Mouse (Mus musculus) MEL (cell line): Measurements from ENCODE around the gene Ppp1r32.

ENCODE experiments used
- BHLHE40 ChIP-seq: IDR thresholded peaks from 2 replicates; pipeline ENCODE4 v1.6.1; 2012; ENCODE audit warnings: low read depth, mild to moderate bottlenecking, inconsistent platforms, low read length, improper control_type of control experiment, borderline replicate concordance
- CHD2 ChIP-seq: IDR thresholded peaks from 2 replicates; pipeline ENCODE4 v1.6.1; 2011; ENCODE audit warnings: low read length, improper control_type of control experiment
- CTCF ChIP-seq, 3 experiments: IDR thresholded peaks in 2 of 3; conservative IDR thresholded peaks in 1 of 3; 2 replicates each; pipeline ENCODE4 v1.5.1; 2011 to 2012; ENCODE audit warnings: low read length in 3 of 3, low read depth in 2 of 3, mild to moderate bottlenecking in 2 of 3, improper control_type of control experiment in 1 of 3, inconsistent platforms in 1 of 3, mixed read lengths in 1 of 3, moderate library complexity in 1 of 3; ENCODE audit not compliant: control insufficient read depth in 1 of 3, insufficient read depth in 1 of 3, poor library complexity in 1 of 3, severe bottlenecking in 1 of 3
- EP300 ChIP-seq, 2 experiments: IDR thresholded peaks; 2 replicates each; pipeline ENCODE4 v1.6.1; 2011; ENCODE audit warnings: improper control_type of control experiment in 2 of 2, low read length in 2 of 2, low read depth in 1 of 2, mild to moderate bottlenecking in 1 of 2
- HCFC1 ChIP-seq: IDR thresholded peaks from 2 replicates; pipeline ENCODE4 v1.6.1; 2012; ENCODE audit warnings: low read depth, mild to moderate bottlenecking, inconsistent platforms, low read length, improper control_type of control experiment, moderate library complexity
- MAFK ChIP-seq: IDR thresholded peaks from 2 replicates; pipeline ENCODE4 v1.6.1; 2011; ENCODE audit warnings: low read depth, mild to moderate bottlenecking, low read length, improper control_type of control experiment, borderline replicate concordance
- POLR2A ChIP-seq, 2 experiments: IDR thresholded peaks; 2 replicates each; pipeline ENCODE4 v1.6.1; 2011 to 2012; ENCODE audit warnings: low read length in 2 of 2, mild to moderate bottlenecking in 2 of 2, control low read depth in 1 of 2, improper control_type of control experiment in 1 of 2, low read depth in 1 of 2, moderate library complexity in 1 of 2; ENCODE audit not compliant: control insufficient read depth in 1 of 2, insufficient read depth in 1 of 2, poor library complexity in 1 of 2
- POLR2AphosphoS2 ChIP-seq: IDR thresholded peaks from 2 replicates; pipeline ENCODE4 v1.6.1; 2011; ENCODE audit warnings: low read length, improper control_type of control experiment
- TCF12 ChIP-seq: IDR thresholded peaks from 2 replicates; pipeline ENCODE4 v1.6.1; 2014; ENCODE audit warnings: low read depth, mild to moderate bottlenecking, inconsistent platforms, low read length, improper control_type of control experiment, moderate library complexity
- ZC3H11A ChIP-seq: IDR thresholded peaks from 2 replicates; pipeline ENCODE4 v1.6.1; 2012; ENCODE audit warnings: low read depth, mild to moderate bottlenecking, inconsistent platforms, low read length, improper control_type of control experiment

- TF ChIP-seq CTCF (IDR thresholded peaks at IDR 0.05 in 2 of 3, conservative IDR thresholded peaks at IDR 0.05 in 1 of 3; ENCODE audit: control insufficient read depth in 1 of 3, insufficient read depth in 1 of 3, low read depth in 2 of 3, low read length in 3 of 3, poor library complexity in 1 of 3, severe bottlenecking in 1 of 3) (no peak), POLR2A (IDR thresholded peaks at IDR 0.05; ENCODE audit: control insufficient read depth in 1 of 2, insufficient read depth in 1 of 2, low read depth in 1 of 2, low read length in 2 of 2, poor library complexity in 1 of 2) (no peak), CHD2 (no peak), BHLHE40 (no peak), TCF12 (no peak), EP300 (IDR thresholded peaks at IDR 0.05; ENCODE audit: low read depth in 1 of 2, low read length in 2 of 2) (no peak), ZC3H11A (no peak), HCFC1 (no peak), MAFK (no peak), POLR2AphosphoS2 (no peak)
Measured at GRCm38 (mm10) chr19:10456752-10457483, 25.8 kb downstream of the Ppp1r32 start, which contains the start of gene Lrrc10b.
